Mouse (Mus musculus): Measurements from ENCODE around the gene Olfr1121. TPM values are rescaled to one million over a fixed set of nuclear protein-coding genes. Genes with fewer than 3 reads are reported as not detected.

Olfr1121 gene
- not detected in 2 replicates for total RNA-seq (2023)

DNA sequence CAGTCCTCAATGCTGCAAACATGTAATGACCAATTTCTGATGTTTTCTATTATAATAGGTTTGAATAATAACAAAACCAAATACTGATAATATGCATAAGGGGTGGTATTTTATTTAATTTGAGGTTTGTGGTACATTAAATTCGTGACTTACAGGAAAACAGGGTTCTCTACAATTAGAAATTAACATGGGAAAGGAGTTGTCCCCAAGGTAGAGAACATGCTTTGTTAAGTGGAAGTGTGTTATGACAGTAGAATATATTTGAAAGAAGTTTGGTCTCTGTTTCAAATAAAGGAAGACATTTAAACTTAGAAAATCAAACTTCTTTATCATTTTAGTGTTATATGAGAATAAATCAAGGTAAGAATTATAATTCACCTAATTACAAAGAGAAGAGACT is at the start of gene Olfr1121:
TSS of gene Olfr1121 (plus strand) at position 301 of the 400 bp plus-strand sequence.

GRCm38 (mm10) chr2:87354515-87354914 is 15.2 kb upstream of the Olfr1121 start, which contains the start of gene Olfr1120:
Gene Olfr1120, plus strand, starts transcription at chr2:87354815.

DNA sequence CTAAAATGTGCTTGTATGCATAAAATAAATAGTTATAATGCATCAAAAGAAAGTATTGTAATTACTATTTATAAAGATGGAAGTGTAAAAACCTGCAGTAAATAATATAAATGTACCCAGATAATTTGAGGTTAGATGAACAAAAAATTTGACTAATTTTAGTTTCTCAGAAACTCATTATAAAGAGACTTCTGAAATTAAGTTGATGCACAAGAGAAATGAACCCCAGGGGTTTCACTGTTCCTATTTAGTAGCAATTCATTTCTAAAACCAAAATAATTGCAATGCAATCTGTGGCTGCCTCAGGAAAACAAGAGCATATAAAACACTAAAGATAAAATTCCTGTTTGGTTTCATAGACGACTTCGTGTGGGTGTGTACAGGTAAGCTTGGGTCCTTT is 15.9 kb downstream of the Olfr1121 start, which contains the start of gene Olfr1122:
TSS of gene Olfr1122 (plus strand) at position 301 of the 400 bp plus-strand sequence.

GRCm38 (mm10) chr2:87416335-87416734 is 46.6 kb downstream of the Olfr1121 start, which contains the start of gene Olfr1123:
Gene Olfr1123, plus strand, starts transcription at chr2:87416635.

Other genes with a start within 250 kb of the Olfr1121 start
- not detected in 2 replicates for gene Olfr1110, start 229.6 kb upstream of the Olfr1121 start, total RNA-seq (2023)
- gene Olfr1111, start 217.3 kb upstream of the Olfr1121 start, total RNA-seq (2023), result not detected in 2 replicates
- not detected in 2 replicates for gene Olfr1112, start 182.1 kb upstream of the Olfr1121 start, total RNA-seq (2023)
- gene Olfr1113, start 160.9 kb upstream of the Olfr1121 start, total RNA-seq (2023), result not detected in 2 replicates
- gene Olfr1115, start 121.9 kb upstream of the Olfr1121 start, total RNA-seq (2023), result not detected in 2 replicates
- gene Olfr1116, start 102.4 kb upstream of the Olfr1121 start, total RNA-seq (2023), result not detected in 2 replicates
- not detected in 2 replicates for gene Olfr1118, start 62.3 kb upstream of the Olfr1121 start, total RNA-seq (2023)
- gene Olfr1120, start 15.1 kb upstream of the Olfr1121 start, total RNA-seq (2023), result not detected in 2 replicates
- 0.07 TPM in 1 of 2 replicates, not detected in the other for gene Olfr1122, start 16.0 kb downstream of the Olfr1121 start, total RNA-seq (2023)
- not detected in 2 replicates for gene Olfr1123, start 46.7 kb downstream of the Olfr1121 start, total RNA-seq (2023)
- not detected in 2 replicates for gene Olfr1124, start 60.4 kb downstream of the Olfr1121 start, total RNA-seq (2023)
- gene Olfr1126, start 84.1 kb downstream of the Olfr1121 start, total RNA-seq (2023), result not detected in 2 replicates
- gene Pramel7, start 127.2 kb downstream of the Olfr1121 start, total RNA-seq (2023), result not detected in 2 replicates
- not detected in 2 replicates for gene Pramel6, start 136.7 kb downstream of the Olfr1121 start, total RNA-seq (2023)
- not detected in 2 replicates for gene Olfr153, start 161.9 kb downstream of the Olfr1121 start, total RNA-seq (2023)
- not detected in 2 replicates for gene Olfr1128, start 175.6 kb downstream of the Olfr1121 start, total RNA-seq (2023)
- not detected in 2 replicates for gene Olfr1129, start 204.0 kb downstream of the Olfr1121 start, total RNA-seq (2023)
- not detected in 2 replicates for gene Olfr1130, start 236.3 kb downstream of the Olfr1121 start, total RNA-seq (2023)